Mouse (Mus musculus) embryonic facial prominence, embryonic 14.5 days (tissue): ENCODE results near the gene Trmo. TPM values are rescaled to one million over a fixed set of nuclear protein-coding genes. Genes with fewer than 3 reads are reported as not detected.

Experiments used
- ATAC-seq: fragments of 200-750 bp; cut with Nextera tagmentation; 2 replicates; pipeline ENCODE4 v1.8.0; 2017; ENCODE audit warnings: low read depth, moderate number of reproducible peaks, moderate TSS enrichment
- DNase-seq: peaks from one replicate; pipeline ENCODE4 v3.0.0-alpha.2; 2015; ENCODE audit warnings: low spot score
- H3K27ac ChIP-seq: fragments of 300-500 bp; sonication (generic); replicated peaks from 2 replicates; pipeline ENCODE4 v1.5.1; 2014; ENCODE audit warnings: low read depth, mild to moderate bottlenecking, low read length, moderate library complexity
- H3K27me3 ChIP-seq: fragments of 300-500 bp; sonication (generic); replicated peaks from 2 replicates; pipeline ENCODE4 v1.6.1; 2014; ENCODE audit warnings: low read length; ENCODE audit not compliant: control insufficient read depth, insufficient read depth
- H3K36me3 ChIP-seq: fragments of 300-500 bp; sonication (generic); 2 replicates; pipeline ENCODE4 v1.6.1; 2014; ENCODE audit warnings: low read length, mixed read lengths; ENCODE audit not compliant: control insufficient read depth, insufficient read depth
- H3K4me1 ChIP-seq: fragments of 300-500 bp; sonication (generic); 2 replicates; pipeline ENCODE4 v1.6.1; 2014; ENCODE audit warnings: antibody characterized with exemption, low read length; ENCODE audit not compliant: control insufficient read depth, insufficient read depth
- H3K4me2 ChIP-seq: fragments of 300-500 bp; sonication (generic); 2 replicates; pipeline ENCODE4 v1.6.1; 2014; ENCODE audit warnings: low read depth, mild to moderate bottlenecking, low read length, moderate library complexity, mixed read lengths
- H3K4me3 ChIP-seq: fragments of 300-500 bp; sonication (generic); 2 replicates; pipeline ENCODE4 v1.5.1; 2014; ENCODE audit warnings: low read depth, mild to moderate bottlenecking, low read length
- H3K9ac ChIP-seq: fragments of 300-500 bp; sonication (generic); 2 replicates; pipeline ENCODE4 v1.6.1; 2014; ENCODE audit warnings: low read depth, mild to moderate bottlenecking, low read length, moderate library complexity, mixed read lengths
- H3K9me3 ChIP-seq: fragments of 300-500 bp; sonication (generic); 2 replicates; pipeline ENCODE4 v1.6.1; 2016; ENCODE audit warnings: low read length; ENCODE audit not compliant: control insufficient read depth
- WGBS: fragments of 180-500 bp; shearing (Covaris S2); extraction: QIAGEN DNeasy Blood & Tissue Kit; methylation state at CpG from one replicate; pipeline ENCODE4 v1.1.7; 2014; 5-methylcytosine and 5-hydroxymethylcytosine counted together
- polyA plus RNA-seq: library from polyadenylated mRNA; unstranded; fragments of >200 nt; fragmentation: Nextera tagmentation; extraction: Ambion mirVana; gene quantifications from 2 replicates; pipeline ENCODE4 v1.2.1, GENCODE M21; 2014

Gene Trmo
- polyA plus RNA-seq, 1 experiment from 2014 or later, result 8.8 TPM

GRCm38 (mm10) chr4:46411489-46411888, 22.3 kb upstream of the Trmo start:
- Histone ChIP-seq H3K4me3 (no peak overlapping the region), H3K4me1 (no peaks in the 10 kb centered on the region), H3K27ac (no peak overlapping the region), H3K4me2 (no peak overlapping the region), H3K36me3 (no peaks in the 10 kb centered on the region), H3K9ac (no peak overlapping the region), H3K27me3 (no peaks in the 10 kb centered on the region), H3K9me3 (no peaks in the 10 kb centered on the region; the same call in 1 of the 2 replicates)
- ATAC-seq, result no peak
- WGBS, result 68% methylated on average over 6 of the region's 6 CpGs
- DNase-seq, result no peak

- Histone ChIP-seq H3K27ac (no peak overlapping the region), H3K9ac (no peak overlapping the region), H3K4me1 (no peaks in the 10 kb centered on the region), H3K36me3 (no peaks in the 10 kb centered on the region), H3K4me2 (no peak overlapping the region), H3K4me3 (no peak overlapping the region), H3K9me3 (no peaks in the 10 kb centered on the region), H3K27me3 (no peaks in the 10 kb centered on the region)
- no peak for ATAC-seq
- no peak for DNase-seq
- WGBS, result 76% methylated on average over 5 of the region's 5 CpGs
Measured at GRCm38 (mm10) chr4:46410677-46411076, 21.4 kb upstream of the Trmo start.

- Histone ChIP-seq H3K4me1 (no peaks in the 10 kb centered on the region), H3K9ac (no peak overlapping the region), H3K36me3 (no peaks in the 10 kb centered on the region), H3K27me3 (no peaks in the 10 kb centered on the region), H3K4me2 (no peak overlapping the region), H3K27ac (no peak overlapping the region), H3K9me3 (no peaks in the 10 kb centered on the region), H3K4me3 (no peak overlapping the region)
- 90% methylated on average over 8 of the region's 8 CpGs for WGBS
- ATAC-seq, result no peak
- no peak for DNase-seq
Measured at GRCm38 (mm10) chr4:46406966-46407703, 17.9 kb upstream of the Trmo start.

DNA sequence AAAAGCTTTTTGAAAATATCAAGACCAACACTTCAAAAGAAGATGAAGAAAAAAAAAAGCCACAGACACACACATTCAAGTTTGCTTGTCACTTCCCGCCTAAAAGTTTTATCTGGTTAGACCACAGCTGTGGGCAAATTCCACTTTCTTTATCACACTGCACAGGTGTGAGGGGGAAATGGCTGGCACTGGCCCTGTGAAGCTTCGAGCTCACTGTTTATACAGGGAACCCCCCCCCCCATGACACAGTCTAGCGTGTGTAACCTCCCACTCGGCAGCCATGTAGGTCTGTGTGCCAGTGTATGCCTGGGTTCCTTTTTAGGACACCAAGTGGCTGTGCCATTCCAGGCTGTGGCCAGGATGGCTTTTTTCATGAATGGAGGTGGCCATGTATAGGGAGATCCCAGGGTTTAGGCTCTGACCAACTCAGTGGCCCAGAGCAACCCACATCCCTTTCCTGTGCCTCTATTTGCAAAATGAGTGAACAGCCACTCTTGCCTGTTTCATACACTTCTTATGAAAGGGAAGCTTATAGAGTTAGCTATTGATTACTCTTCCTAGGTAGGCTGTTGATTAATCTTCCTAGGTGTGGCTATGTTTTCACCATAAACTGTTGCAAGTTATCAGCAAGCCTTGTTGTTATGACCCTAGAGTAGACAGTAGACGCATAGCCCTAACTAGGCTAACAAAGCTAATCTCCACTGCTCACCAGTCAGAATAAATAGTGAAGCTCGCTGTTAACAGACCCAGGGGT, 15.0 kb upstream of the Trmo start:
- no peak overlapping the region for H3K9ac ChIP-seq
- no peak overlapping the region for H3K27ac ChIP-seq
- no peaks in the 10 kb centered on the region for H3K9me3 ChIP-seq
- no peaks in the 10 kb centered on the region for H3K27me3 ChIP-seq
- H3K4me1 ChIP-seq, result no peaks in the 10 kb centered on the region
- H3K4me3 ChIP-seq, result no peak overlapping the region
- ATAC-seq (no peak), DNase-seq (no peak)
- no peak overlapping the region for H3K4me2 ChIP-seq
- 77% methylated on average over 6 of the region's 6 CpGs for WGBS
- no peaks in the 10 kb centered on the region for H3K36me3 ChIP-seq

DNA sequence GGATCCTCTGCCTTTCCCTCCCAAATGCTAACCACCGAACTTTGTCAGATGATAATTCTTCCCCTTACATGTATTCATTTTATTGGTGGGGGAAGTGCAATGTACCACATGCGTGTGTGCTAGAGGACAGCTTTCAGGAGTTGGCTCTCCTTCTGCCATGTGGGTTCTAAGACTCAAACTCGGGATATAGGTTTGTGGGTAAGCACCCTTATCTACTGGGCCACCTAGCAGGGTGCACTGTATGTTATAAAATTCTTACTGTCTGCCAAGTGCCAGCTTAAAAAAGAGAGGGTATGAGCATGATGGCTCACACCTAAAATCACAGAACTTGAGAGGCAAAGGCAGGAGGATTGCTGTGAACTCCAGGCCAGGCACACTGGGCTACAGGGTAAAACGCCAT, 9.6 kb upstream of the Trmo start:
- Histone ChIP-seq H3K4me1 (no peaks in the 10 kb centered on the region), H3K4me3 (no peak overlapping the region), H3K27ac (no peak overlapping the region), H3K36me3 (no peaks in the 10 kb centered on the region), H3K27me3 (no peaks in the 10 kb centered on the region), H3K4me2 (no peak overlapping the region), H3K9me3 (no peaks in the 10 kb centered on the region), H3K9ac (no peak overlapping the region)
- DNase-seq, result no peak
- no peak for ATAC-seq
- WGBS, result 85% methylated on average over 4 of the region's 4 CpGs

GRCm38 (mm10) chr4:46395736-46396135, 6.5 kb upstream of the Trmo start:
- H3K27ac ChIP-seq, result no peak overlapping the region
- no peak for ATAC-seq

GRCm38 (mm10) chr4:46394388-46394787, 5.2 kb upstream of the Trmo start:
- no peak for ATAC-seq
- H3K27ac ChIP-seq, result no peak overlapping the region
- no peak overlapping the region for H3K4me2 ChIP-seq
- H3K36me3 ChIP-seq, result no peaks in the 10 kb centered on the region
- 68% methylated on average over 2 of the region's 2 CpGs for WGBS
- H3K9ac ChIP-seq, result no peak overlapping the region
- no peaks in the 10 kb centered on the region; the same call in 1 of the 2 replicates for H3K27me3 ChIP-seq
- no peak overlapping the region for H3K4me3 ChIP-seq
- no peaks in the 10 kb centered on the region for H3K9me3 ChIP-seq
- no peaks in the 10 kb centered on the region for H3K4me1 ChIP-seq
- DNase-seq, result no peak

More at GRCm38 (mm10) chr4:46395736-46396135, 6.5 kb upstream of the Trmo start:
- Histone ChIP-seq H3K9ac (no peak overlapping the region), H3K4me3 (no peak overlapping the region), H3K36me3 (no peaks in the 10 kb centered on the region), H3K4me1 (no peaks in the 10 kb centered on the region), H3K9me3 (no peaks in the 10 kb centered on the region), H3K27me3 (no peaks in the 10 kb centered on the region; the same call in 1 of the 2 replicates), H3K4me2 (no peak overlapping the region)
- DNase-seq, result peak; percentile 39
- 26% methylated on average over 5 of the region's 5 CpGs for WGBS

- Histone ChIP-seq H3K4me2 (peak overlapping the region; percentile 75), H3K27me3 (no peaks in the 10 kb centered on the region; the same call in 1 of the 2 replicates), H3K9me3 (no peaks in the 10 kb centered on the region), H3K4me1 (no peaks in the 10 kb centered on the region), H3K4me3 (peak overlapping the region; percentile 71), H3K27ac (peak overlapping the region; percentile 94; the same call in 1 of the 2 replicates), H3K36me3 (0 out of 2 replicates have a peak, but pooled peaks cover 5% of the 10 kb centered on the region), H3K9ac (peak overlapping the region; percentile 92; the same call in 1 of the 2 replicates)
- WGBS, result 22% methylated on average over 9 of the region's 9 CpGs
- DNase-seq (peak; percentile 93), ATAC-seq (0 out of 2 replicates have a peak, but pooled peaks have one; percentile 22)
Measured at GRCm38 (mm10) chr4:46390390-46390970, 1.2 kb upstream of the Trmo start.
